Mouse (Mus musculus): ENCODE results near the gene Palm. TPM values are rescaled to one million over a fixed set of nuclear protein-coding genes. Genes with fewer than 3 reads are reported as not detected.
A peak's percentile ranks its signal among the peaks of the same experiment; 100 is the strongest.

Gene Palm
- polyA plus RNA-seq, 1 experiment from 2014 or later, result 132 TPM

- ATAC-seq (ENCODE audit: low FRiP score) (peak; percentile 89), DNase-seq (ENCODE audit: low spot score) (peak; percentile 95)
- Histone ChIP-seq H3K9me3 (ENCODE audit: control insufficient read depth, low read length) (no peaks in the 10 kb centered on the region), H3K27ac (ENCODE audit: low read depth, low read length) (peak overlapping the region; percentile 92), H3K4me3 (ENCODE audit: low read depth, low read length) (peak overlapping the region; percentile 91), H3K4me1 (replicated peaks; ENCODE audit: control insufficient read depth, insufficient read depth, low read length) (peaks cover 12% of the 10 kb centered on the region), H3K4me2 (replicated peaks; ENCODE audit: low read depth, low read length) (peak overlapping the region; percentile 75), H3K36me3 (ENCODE audit: control insufficient read depth, insufficient read depth, low read length) (no peaks in the 10 kb centered on the region), H3K27me3 (ENCODE audit: control insufficient read depth, insufficient read depth, low read length) (no peaks in the 10 kb centered on the region), H3K9ac (ENCODE audit: low read depth, low read length) (peak overlapping the region; percentile 32; the same call in 1 of the 2 replicates)
- 8% methylated on average over 40 of the region's 40 CpGs for WGBS
Observed at GRCm38 (mm10) chr10:79767372-79768244, 25.8 kb upstream of the Palm start.

- Histone ChIP-seq H3K4me1 (replicated peaks; ENCODE audit: control insufficient read depth, insufficient read depth, low read length) (peaks cover 12% of the 10 kb centered on the region), H3K27me3 (ENCODE audit: control insufficient read depth, insufficient read depth, low read length) (no peaks in the 10 kb centered on the region), H3K4me3 (ENCODE audit: low read depth, low read length) (no peak overlapping the region), H3K9ac (ENCODE audit: low read depth, low read length) (no peak overlapping the region; the same call in 1 of the 2 replicates), H3K4me2 (replicated peaks; ENCODE audit: low read depth, low read length) (no peak overlapping the region; the same call in 1 of the 2 replicates), H3K27ac (ENCODE audit: low read depth, low read length) (no peak overlapping the region), H3K9me3 (ENCODE audit: control insufficient read depth, low read length) (no peaks in the 10 kb centered on the region), H3K36me3 (ENCODE audit: control insufficient read depth, insufficient read depth, low read length) (no peaks in the 10 kb centered on the region)
- ATAC-seq (ENCODE audit: low FRiP score) (no peak), DNase-seq (ENCODE audit: low spot score) (peak; percentile 88)
- WGBS, result 3% methylated on average over 5 of the region's 5 CpGs
Observed at GRCm38 (mm10) chr10:79768400-79768799, 25.0 kb upstream of the Palm start.

- H3K4me2 ChIP-seq (replicated peaks; ENCODE audit: low read depth, low read length), result no peak overlapping the region
- H3K9ac ChIP-seq (ENCODE audit: low read depth, low read length), result no peak overlapping the region
- no peaks in the 10 kb centered on the region for H3K9me3 ChIP-seq (ENCODE audit: control insufficient read depth, low read length)
- no peak for ATAC-seq (ENCODE audit: low FRiP score)
- no peaks in the 10 kb centered on the region for H3K36me3 ChIP-seq (ENCODE audit: control insufficient read depth, insufficient read depth, low read length)
- WGBS, result 36% methylated on average over 4 of the region's 4 CpGs
- no peak overlapping the region for H3K27ac ChIP-seq (ENCODE audit: low read depth, low read length)
- peaks cover 12% of the 10 kb centered on the region for H3K4me1 ChIP-seq (replicated peaks; ENCODE audit: control insufficient read depth, insufficient read depth, low read length)
- no peak for DNase-seq (ENCODE audit: low spot score)
- no peaks in the 10 kb centered on the region for H3K27me3 ChIP-seq (ENCODE audit: control insufficient read depth, insufficient read depth, low read length)
- H3K4me3 ChIP-seq (ENCODE audit: low read depth, low read length), result no peak overlapping the region
Observed at GRCm38 (mm10) chr10:79769329-79769728, 24.0 kb upstream of the Palm start.

- Histone ChIP-seq H3K4me3 (ENCODE audit: low read depth, low read length) (no peak overlapping the region), H3K36me3 (ENCODE audit: control insufficient read depth, insufficient read depth, low read length) (no peaks in the 10 kb centered on the region), H3K9me3 (ENCODE audit: control insufficient read depth, low read length) (no peaks in the 10 kb centered on the region), H3K4me2 (replicated peaks; ENCODE audit: low read depth, low read length) (no peak overlapping the region), H3K27ac (ENCODE audit: low read depth, low read length) (no peak overlapping the region), H3K27me3 (ENCODE audit: control insufficient read depth, insufficient read depth, low read length) (peaks cover 8% of the 10 kb centered on the region), H3K9ac (ENCODE audit: low read depth, low read length) (no peak overlapping the region), H3K4me1 (replicated peaks; ENCODE audit: control insufficient read depth, insufficient read depth, low read length) (peaks cover 8% of the 10 kb centered on the region)
- DNase-seq (ENCODE audit: low spot score), result no peak
- ATAC-seq (ENCODE audit: low FRiP score), result no peak
- 91% methylated on average over 3 of the region's 3 CpGs for whole genome bisulfite sequencing
Observed at GRCm38 (mm10) chr10:79772320-79772719, 21.1 kb upstream of the Palm start.

GRCm38 (mm10) chr10:79773208-79773607 lies 20.2 kb upstream of the Palm start:
- Histone ChIP-seq H3K27me3 (ENCODE audit: control insufficient read depth, insufficient read depth, low read length) (peaks cover 17% of the 10 kb centered on the region), H3K9me3 (ENCODE audit: control insufficient read depth, low read length) (no peaks in the 10 kb centered on the region), H3K4me2 (replicated peaks; ENCODE audit: low read depth, low read length) (no peak overlapping the region), H3K4me3 (ENCODE audit: low read depth, low read length) (no peak overlapping the region), H3K9ac (ENCODE audit: low read depth, low read length) (no peak overlapping the region), H3K36me3 (ENCODE audit: control insufficient read depth, insufficient read depth, low read length) (no peaks in the 10 kb centered on the region), H3K4me1 (replicated peaks; ENCODE audit: control insufficient read depth, insufficient read depth, low read length) (peaks cover 6% of the 10 kb centered on the region; the same call in 1 of the 2 replicates), H3K27ac (ENCODE audit: low read depth, low read length) (no peak overlapping the region)
- ATAC-seq (ENCODE audit: low FRiP score), result no peak
- 89% methylated on average over 2 of the region's 2 CpGs for WGBS
- DNase-seq (ENCODE audit: low spot score), result no peak

GRCm38 (mm10) chr10:79774486-79775279 lies 18.7 kb upstream of the Palm start:
- Histone ChIP-seq H3K27ac (ENCODE audit: low read depth, low read length) (no peak overlapping the region), H3K36me3 (ENCODE audit: control insufficient read depth, insufficient read depth, low read length) (no peaks in the 10 kb centered on the region), H3K27me3 (ENCODE audit: control insufficient read depth, insufficient read depth, low read length) (peaks cover 31% of the 10 kb centered on the region), H3K9ac (ENCODE audit: low read depth, low read length) (no peak overlapping the region), H3K4me3 (ENCODE audit: low read depth, low read length) (no peak overlapping the region), H3K9me3 (ENCODE audit: control insufficient read depth, low read length) (no peaks in the 10 kb centered on the region), H3K4me2 (replicated peaks; ENCODE audit: low read depth, low read length) (no peak overlapping the region), H3K4me1 (replicated peaks; ENCODE audit: control insufficient read depth, insufficient read depth, low read length) (peaks cover 7% of the 10 kb centered on the region; the same call in 1 of the 2 replicates)
- DNase-seq (ENCODE audit: low spot score) (no peak), ATAC-seq (ENCODE audit: low FRiP score) (no peak)
- 66% methylated on average over 5 of the region's 5 CpGs for WGBS

GRCm38 (mm10) chr10:79777103-79777531 lies 16.3 kb upstream of the Palm start, which contains the start of gene Fstl3:
TSS of gene Fstl3 (plus strand) at chr10:79777272.
- DNase-seq (ENCODE audit: low spot score), result no peak
- H3K36me3 ChIP-seq (ENCODE audit: control insufficient read depth, insufficient read depth, low read length), result no peaks in the 10 kb centered on the region
- ATAC-seq (ENCODE audit: low FRiP score), result no peak
- H3K27ac ChIP-seq (ENCODE audit: low read depth, low read length), result no peak within 1 kb of the TSS
- peak within 1 kb of the TSS; percentile 45 for H3K9ac ChIP-seq (ENCODE audit: low read depth, low read length)
- peak within 1 kb of the TSS; percentile 22 for H3K4me3 ChIP-seq (ENCODE audit: low read depth, low read length)
- peaks cover 13% of the 10 kb centered on the region; the same call in 1 of the 2 replicates for H3K4me1 ChIP-seq (replicated peaks; ENCODE audit: control insufficient read depth, insufficient read depth, low read length)
- H3K27me3 ChIP-seq (ENCODE audit: control insufficient read depth, insufficient read depth, low read length), result peaks cover 47% of the 10 kb centered on the region
- H3K4me2 ChIP-seq (replicated peaks; ENCODE audit: low read depth, low read length), result peak within 1 kb of the TSS; percentile 42
- WGBS, result 2% methylated on average over 38 of the region's 39 CpGs
- H3K9me3 ChIP-seq (ENCODE audit: control insufficient read depth, low read length), result no peaks in the 10 kb centered on the region

- peaks cover 47% of the 10 kb centered on the region for H3K27me3 ChIP-seq (ENCODE audit: control insufficient read depth, insufficient read depth, low read length)
- no peaks in the 10 kb centered on the region for H3K9me3 ChIP-seq (ENCODE audit: control insufficient read depth, low read length)
- 16% methylated on average over 14 of the region's 15 CpGs for WGBS
- no peak for ATAC-seq (ENCODE audit: low FRiP score)
- H3K9ac ChIP-seq (ENCODE audit: low read depth, low read length), result no peak overlapping the region
- no peak overlapping the region for H3K4me2 ChIP-seq (replicated peaks; ENCODE audit: low read depth, low read length)
- DNase-seq (ENCODE audit: low spot score), result no peak
- no peaks in the 10 kb centered on the region for H3K36me3 ChIP-seq (ENCODE audit: control insufficient read depth, insufficient read depth, low read length)
- H3K27ac ChIP-seq (ENCODE audit: low read depth, low read length), result no peak overlapping the region
- no peak overlapping the region for H3K4me3 ChIP-seq (ENCODE audit: low read depth, low read length)
- peaks cover 13% of the 10 kb centered on the region; the same call in 1 of the 2 replicates for H3K4me1 ChIP-seq (replicated peaks; ENCODE audit: control insufficient read depth, insufficient read depth, low read length)
Observed at GRCm38 (mm10) chr10:79778006-79778405, 15.4 kb upstream of the Palm start.
